Mouse (Mus musculus): Measurements from ENCODE around the gene Ifitm10. TPM values are rescaled to one million over a fixed set of nuclear protein-coding genes. Genes with fewer than 3 reads are reported as not detected.

Gene Ifitm10
- total RNA-seq, 1 experiment: 0.71 TPM

DNA sequence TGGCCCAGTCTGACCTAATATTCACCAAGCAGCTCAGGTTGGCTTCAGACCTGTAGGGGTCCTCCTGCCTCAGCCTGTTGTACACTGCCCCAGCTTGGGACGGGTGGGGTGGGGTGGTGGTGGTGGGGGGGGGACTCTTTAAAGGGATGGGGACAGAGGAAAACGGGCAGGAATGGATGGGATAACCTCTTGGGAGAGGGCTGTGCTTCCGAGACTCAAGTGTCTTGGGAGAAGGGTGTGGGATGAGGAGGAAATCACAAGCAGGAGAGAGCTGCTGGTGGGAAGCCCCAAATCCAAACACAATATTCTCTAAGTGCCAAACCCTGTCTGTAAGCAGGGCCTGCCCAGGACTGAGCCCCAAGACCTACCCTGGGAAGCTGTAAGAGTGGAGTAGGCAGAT lies 42.7 kb upstream of the Ifitm10 start:
- no peak overlapping the region for H3K27ac ChIP-seq (ENCODE audit: insufficient read depth, low read depth, low read length, poor library complexity, severe bottlenecking)
- no peaks in the 10 kb centered on the region for H3K36me3 ChIP-seq (ENCODE audit: control insufficient read depth, insufficient read depth, low read length, poor library complexity, severe bottlenecking)
- H3K9me3 ChIP-seq (ENCODE audit: control insufficient read depth, insufficient read depth, low read depth, low read length): no peaks in the 10 kb centered on the region
- TF ChIP-seq ZNF384 (IDR thresholded peaks at IDR 0.05; ENCODE audit: low read depth, low read length): no peak
- H3K4me1 ChIP-seq (ENCODE audit: control insufficient read depth in 2 of 2, insufficient read depth in 2 of 2, low read length in 2 of 2, poor library complexity in 1 of 2): no peaks in the 10 kb centered on the region
- in situ Hi-C loops (cut with MboI; ENCODE audit: low sequenced_read_pairs in 2 of 2, unreplicated experiment in 2 of 2): no loop called here
- DNase-seq (ENCODE audit: low read depth, low spot score): no peak
- H3K9ac ChIP-seq (ENCODE audit: insufficient read depth, low read depth, low read length, poor library complexity, severe bottlenecking): no peak overlapping the region
- H3K4me3 ChIP-seq (ENCODE audit: insufficient read depth in 1 of 2, low read depth in 1 of 2, low read length in 2 of 2, poor library complexity in 1 of 2, severe bottlenecking in 1 of 2): no peak overlapping the region

DNA sequence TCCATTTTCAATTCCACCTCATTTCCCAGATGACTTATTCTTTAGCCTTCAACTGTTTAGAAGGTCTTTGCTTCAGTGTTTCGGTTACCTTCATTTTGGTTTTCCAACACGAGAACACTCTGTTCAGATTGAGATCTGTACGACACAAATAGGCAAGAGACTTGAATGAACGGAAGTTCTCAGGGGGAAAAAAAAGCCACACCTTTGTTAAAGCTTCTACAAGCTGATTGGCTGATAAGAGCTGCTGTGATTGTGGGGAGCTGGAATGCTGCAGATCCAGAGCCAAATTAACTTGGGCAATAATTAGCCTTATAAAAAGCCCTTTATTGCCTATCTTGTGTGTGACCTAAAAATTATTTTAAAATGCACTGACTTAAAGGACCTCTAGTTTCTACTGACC lies 41.8 kb upstream of the Ifitm10 start:
- no peaks in the 10 kb centered on the region for H3K36me3 ChIP-seq (ENCODE audit: control insufficient read depth, insufficient read depth, low read length, poor library complexity, severe bottlenecking)
- in situ Hi-C loops (cut with MboI; ENCODE audit: low sequenced_read_pairs in 2 of 2, unreplicated experiment in 2 of 2): no loop called here
- no peaks in the 10 kb centered on the region for H3K4me1 ChIP-seq (ENCODE audit: control insufficient read depth in 2 of 2, insufficient read depth in 2 of 2, low read length in 2 of 2, poor library complexity in 1 of 2)
- H3K9me3 ChIP-seq (ENCODE audit: control insufficient read depth, insufficient read depth, low read depth, low read length): no peaks in the 10 kb centered on the region
- no peak for DNase-seq (ENCODE audit: low read depth, low spot score)
- no peak for TF ChIP-seq MAFK (IDR thresholded peaks at IDR 0.05; ENCODE audit: insufficient read depth, low read depth, low read length)
- no peak for TF ChIP-seq CHD2 (IDR thresholded peaks at IDR 0.05; ENCODE audit: low read depth, low read length)
- no peak for TF ChIP-seq ZNF384 (IDR thresholded peaks at IDR 0.05; ENCODE audit: low read depth, low read length)
- TF ChIP-seq HCFC1 (IDR thresholded peaks at IDR 0.05; ENCODE audit: borderline replicate concordance, insufficient read depth, low read length): no peak
- TF ChIP-seq ZC3H11A (IDR thresholded peaks at IDR 0.05; ENCODE audit: borderline replicate concordance, low read depth, low read length): no peak
- H3K9ac ChIP-seq (ENCODE audit: insufficient read depth, low read depth, low read length, poor library complexity, severe bottlenecking): no peak overlapping the region
- no peak overlapping the region for H3K4me3 ChIP-seq (ENCODE audit: insufficient read depth in 1 of 2, low read depth in 1 of 2, low read length in 2 of 2, poor library complexity in 1 of 2, severe bottlenecking in 1 of 2)
- no peak overlapping the region for H3K27ac ChIP-seq (ENCODE audit: insufficient read depth, low read depth, low read length, poor library complexity, severe bottlenecking)

DNA sequence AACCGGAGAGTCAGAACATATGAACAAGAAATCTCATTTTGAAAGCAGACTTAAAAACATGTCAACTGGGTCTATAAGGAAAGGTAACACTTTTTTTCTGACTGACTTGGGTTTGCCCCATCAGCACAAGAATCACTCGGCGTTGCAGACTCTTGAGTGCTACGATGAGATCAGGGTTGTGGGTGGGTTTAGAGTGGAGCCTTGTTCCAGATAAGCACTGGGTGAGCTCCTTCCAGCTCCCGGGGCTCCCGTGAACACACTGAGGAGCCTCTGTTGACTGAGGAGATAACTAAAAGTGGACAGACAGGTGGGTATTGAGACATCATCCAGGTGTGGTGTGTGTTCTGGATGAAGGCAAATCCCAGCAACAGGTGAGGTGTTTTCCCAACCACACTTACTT lies 39.7 kb upstream of the Ifitm10 start:
- in situ Hi-C loops (cut with MboI; ENCODE audit: low sequenced_read_pairs in 2 of 2, unreplicated experiment in 2 of 2): no loop called here
- Histone ChIP-seq H3K4me1 (ENCODE audit: control insufficient read depth in 2 of 2, insufficient read depth in 2 of 2, low read length in 2 of 2, poor library complexity in 1 of 2) (no peaks in the 10 kb centered on the region), H3K36me3 (ENCODE audit: control insufficient read depth, insufficient read depth, low read length, poor library complexity, severe bottlenecking) (no peaks in the 10 kb centered on the region), H3K27ac (ENCODE audit: insufficient read depth, low read depth, low read length, poor library complexity, severe bottlenecking) (no peak overlapping the region), H3K4me3 (ENCODE audit: insufficient read depth in 1 of 2, low read depth in 1 of 2, low read length in 2 of 2, poor library complexity in 1 of 2, severe bottlenecking in 1 of 2) (no peak overlapping the region), H3K9me3 (ENCODE audit: control insufficient read depth, insufficient read depth, low read depth, low read length) (no peaks in the 10 kb centered on the region), H3K9ac (ENCODE audit: insufficient read depth, low read depth, low read length, poor library complexity, severe bottlenecking) (no peak overlapping the region)
- DNase-seq (ENCODE audit: low read depth, low spot score): no peak
- TF ChIP-seq ZC3H11A (IDR thresholded peaks at IDR 0.05; ENCODE audit: borderline replicate concordance, low read depth, low read length) (no peak), CHD2 (IDR thresholded peaks at IDR 0.05; ENCODE audit: low read depth, low read length) (no peak), MAFK (IDR thresholded peaks at IDR 0.05; ENCODE audit: insufficient read depth, low read depth, low read length) (no peak), ZNF384 (IDR thresholded peaks at IDR 0.05; ENCODE audit: low read depth, low read length) (no peak), HCFC1 (IDR thresholded peaks at IDR 0.05; ENCODE audit: borderline replicate concordance, insufficient read depth, low read length) (no peak)

DNA sequence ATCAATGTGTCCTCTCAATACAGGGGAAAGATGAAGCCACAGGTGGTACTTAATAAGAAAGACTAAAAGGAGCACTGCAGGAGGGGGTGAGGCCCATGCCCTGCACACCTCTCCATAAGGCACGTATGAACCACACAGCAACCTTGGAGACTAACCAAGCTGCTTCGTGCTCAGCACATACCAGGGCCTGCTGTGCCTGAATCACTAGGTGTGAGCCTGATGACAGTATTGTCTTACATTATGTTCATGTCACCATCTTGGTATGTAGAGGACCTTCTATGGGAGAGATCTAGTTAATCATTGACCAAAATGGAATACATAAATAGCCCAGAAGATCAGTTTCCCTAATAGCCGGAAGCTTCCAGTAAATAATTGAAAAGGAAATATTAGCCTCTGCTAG lies 36.0 kb upstream of the Ifitm10 start:
- H3K27ac ChIP-seq (ENCODE audit: insufficient read depth, low read depth, low read length, poor library complexity, severe bottlenecking): no peak overlapping the region
- in situ Hi-C loops (cut with MboI; ENCODE audit: low sequenced_read_pairs in 2 of 2, unreplicated experiment in 2 of 2): no loop called here
- no peak for TF ChIP-seq MAFK (IDR thresholded peaks at IDR 0.05; ENCODE audit: insufficient read depth, low read depth, low read length)
- TF ChIP-seq ZNF384 (IDR thresholded peaks at IDR 0.05; ENCODE audit: low read depth, low read length): no peak
- TF ChIP-seq ZC3H11A (IDR thresholded peaks at IDR 0.05; ENCODE audit: borderline replicate concordance, low read depth, low read length): no peak
- TF ChIP-seq HCFC1 (IDR thresholded peaks at IDR 0.05; ENCODE audit: borderline replicate concordance, insufficient read depth, low read length): no peak
- no peak for TF ChIP-seq CHD2 (IDR thresholded peaks at IDR 0.05; ENCODE audit: low read depth, low read length)
- H3K4me3 ChIP-seq (ENCODE audit: insufficient read depth in 1 of 2, low read depth in 1 of 2, low read length in 2 of 2, poor library complexity in 1 of 2, severe bottlenecking in 1 of 2): no peak overlapping the region
- peaks cover 0 to 1% of the 10 kb centered on the region in 2 experiments; a peak in 1 of 4 replicates for H3K4me1 ChIP-seq (ENCODE audit: control insufficient read depth in 2 of 2, insufficient read depth in 2 of 2, low read length in 2 of 2, poor library complexity in 1 of 2)
- H3K36me3 ChIP-seq (ENCODE audit: control insufficient read depth, insufficient read depth, low read length, poor library complexity, severe bottlenecking): no peaks in the 10 kb centered on the region
- no peaks in the 10 kb centered on the region for H3K9me3 ChIP-seq (ENCODE audit: control insufficient read depth, insufficient read depth, low read depth, low read length)
- no peak overlapping the region for H3K9ac ChIP-seq (ENCODE audit: insufficient read depth, low read depth, low read length, poor library complexity, severe bottlenecking)
- no peak for DNase-seq (ENCODE audit: low read depth, low spot score)

DNA sequence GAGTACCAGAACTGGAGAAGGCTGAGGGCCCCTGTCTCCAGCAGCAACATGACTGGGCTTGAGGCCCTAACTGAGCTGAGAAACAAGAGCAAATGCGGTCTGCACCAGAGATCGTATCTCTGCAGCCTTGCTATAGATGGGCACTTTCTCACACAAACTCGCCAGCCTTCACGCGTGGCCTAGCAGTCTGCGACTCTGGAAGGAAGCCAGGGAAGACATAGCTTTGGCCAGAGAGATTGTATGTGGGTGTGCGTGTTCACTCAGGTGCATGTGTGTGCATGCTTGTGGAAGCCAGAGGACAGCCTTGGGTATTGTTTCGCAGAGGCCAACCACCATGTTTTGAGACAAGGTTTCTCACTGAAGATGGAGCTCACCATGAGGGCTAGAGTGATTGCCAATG lies 35.1 kb upstream of the Ifitm10 start:
- TF ChIP-seq ZC3H11A (IDR thresholded peaks at IDR 0.05; ENCODE audit: borderline replicate concordance, low read depth, low read length) (no peak), CHD2 (IDR thresholded peaks at IDR 0.05; ENCODE audit: low read depth, low read length) (no peak), MAFK (IDR thresholded peaks at IDR 0.05; ENCODE audit: insufficient read depth, low read depth, low read length) (no peak), ZNF384 (IDR thresholded peaks at IDR 0.05; ENCODE audit: low read depth, low read length) (no peak), HCFC1 (IDR thresholded peaks at IDR 0.05; ENCODE audit: borderline replicate concordance, insufficient read depth, low read length) (no peak)
- H3K9me3 ChIP-seq (ENCODE audit: control insufficient read depth, insufficient read depth, low read depth, low read length): no peaks in the 10 kb centered on the region
- no peak overlapping the region for H3K4me3 ChIP-seq (ENCODE audit: insufficient read depth in 1 of 2, low read depth in 1 of 2, low read length in 2 of 2, poor library complexity in 1 of 2, severe bottlenecking in 1 of 2)
- no peak overlapping the region for H3K9ac ChIP-seq (ENCODE audit: insufficient read depth, low read depth, low read length, poor library complexity, severe bottlenecking)
- no peak overlapping the region for H3K27ac ChIP-seq (ENCODE audit: insufficient read depth, low read depth, low read length, poor library complexity, severe bottlenecking)
- no peaks in the 10 kb centered on the region for H3K36me3 ChIP-seq (ENCODE audit: control insufficient read depth, insufficient read depth, low read length, poor library complexity, severe bottlenecking)
- DNase-seq (ENCODE audit: low read depth, low spot score): no peak
- H3K4me1 ChIP-seq (ENCODE audit: control insufficient read depth in 2 of 2, insufficient read depth in 2 of 2, low read length in 2 of 2, poor library complexity in 1 of 2): peaks cover 1 to 4% of the 10 kb centered on the region in 2 experiments; a peak in 1 of 4 replicates
- in situ Hi-C loops (cut with MboI; ENCODE audit: low sequenced_read_pairs in 2 of 2, unreplicated experiment in 2 of 2): no loop called here
